Comparison of ENCODE assay signal across 10 mouse cellular contexts in the genomic region with DNA sequence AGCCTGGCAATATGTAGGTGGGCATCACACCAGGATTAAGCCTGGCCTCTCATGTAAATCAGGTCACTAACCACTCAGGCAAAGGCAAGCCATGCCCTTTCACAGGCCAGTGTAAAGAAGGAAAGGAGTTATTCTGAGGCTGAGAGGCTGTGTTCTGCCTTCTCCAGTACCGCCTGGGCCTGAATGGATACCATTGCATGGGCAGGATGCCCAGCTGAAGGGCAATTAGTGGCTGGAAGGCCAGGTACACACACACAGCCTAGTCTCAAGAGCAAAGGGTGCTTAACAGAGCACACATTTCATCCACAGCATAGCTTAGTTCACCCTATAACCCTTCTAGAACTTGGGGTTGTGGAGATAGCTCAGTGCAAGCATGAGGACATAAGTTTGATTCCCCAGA. TPM values are rescaled to one million over a fixed set of nuclear protein-coding genes. Genes with fewer than 3 reads are reported as not detected.
DNase-seq lines count a peak whose midpoint lies in the region; ATAC-seq and TF ChIP-seq lines count a peak whose summit lies in the region.
"Had no signal": no experiment of that assay in that cellular context is flagged by ENCODE, and none has a peak within 500 bp of the region (broad histone marks: within the 10 kb centered on the region; RNA-seq: fewer than 3 reads in every experiment).

No protein-coding gene starts in this region.

- no peak overlapping the region for H3K4me2 ChIP-seq in forebrain, embryonic 14.5 days (ENCODE audit: low read length)

- no peaks in the 10 kb centered on the region for H3K36me3 ChIP-seq in kidney, adult 2 months (ENCODE audit: control insufficient read depth, insufficient read depth, low read length)
- no peaks in the 10 kb centered on the region for H3K36me3 ChIP-seq in macrophage (ENCODE audit: inconsistent target)
- no peaks in the 10 kb centered on the region for H3K36me3 ChIP-seq in forebrain, embryonic 14.5 days (ENCODE audit: control insufficient read depth, insufficient read depth, low read length)

- peak; percentile 89 for DNase-seq in kidney, adult 2 months
- no peak for DNase-seq in kidney, postnatal 4 days
- peak; percentile 44 to 46 for DNase-seq in heart, adult 9 months (ENCODE audit: low spot score in 2 of 2)
- DNase-seq in kidney, postnatal 10 days, result peak; percentile 61
- no peak for DNase-seq in forebrain, embryonic 14.5 days (ENCODE audit: low spot score)
- DNase-seq in right cerebral cortex, postnatal 25 days, result no peak
- DNase-seq: adrenal gland, adult 2 months; cerebellum, adult 11 months had no signal

- 42% methylated on average over 1 of the region's 1 CpGs for WGBS in kidney, adult 2 months
- WGBS in macrophage (ENCODE audit: missing documents), result 89% methylated on average over 1 of the region's 1 CpGs
- WGBS in forebrain, embryonic 14.5 days, result 70% methylated on average over 1 of the region's 1 CpGs

- ATAC-seq in forebrain, embryonic 14.5 days, result no peak
- ATAC-seq: CD4-positive, CD25-positive, alpha-beta regulatory T cell, adult 4 months had no signal

- TF ChIP-seq POLR2A in kidney, adult 2 months (IDR thresholded peaks at IDR 0.05; ENCODE audit: low read depth, low read length), result no peak

- peaks cover 54% of the 10 kb centered on the region for H3K4me1 ChIP-seq in kidney, adult 2 months (ENCODE audit: control insufficient read depth, insufficient read depth, low read length)
- no peaks in the 10 kb centered on the region for H3K4me1 ChIP-seq in forebrain, embryonic 14.5 days (ENCODE audit: control insufficient read depth, insufficient read depth, low read length)

- no peak overlapping the region for H3K9ac ChIP-seq in forebrain, embryonic 14.5 days (ENCODE audit: low read length)

- no peak for TF ChIP-seq CTCF in kidney, adult 2 months (conservative IDR thresholded peaks at IDR 0.05; ENCODE audit: insufficient read depth, insufficient read length, low read depth, low read length)

- H3K79me2 ChIP-seq in macrophage (ENCODE audit: inconsistent target), result peaks cover 100% of the 10 kb centered on the region

- no peaks in the 10 kb centered on the region for H3K9me3 ChIP-seq in forebrain, embryonic 14.5 days (replicated peaks; ENCODE audit: control insufficient read depth, low read length)

- H3K4me3 ChIP-seq in kidney, adult 2 months (ENCODE audit: insufficient read depth, low read depth, low read length), result no peak overlapping the region
- no peak overlapping the region for H3K4me3 ChIP-seq in macrophage (ENCODE audit: inconsistent target)
- H3K4me3 ChIP-seq in forebrain, embryonic 14.5 days (ENCODE audit: low read depth, low read length), result no peak overlapping the region

- H3K27ac ChIP-seq in kidney, adult 2 months (ENCODE audit: insufficient read depth, low read depth, low read length), result peak overlapping the region; percentile 81
- peak overlapping the region; percentile 86 for H3K27ac ChIP-seq in macrophage
- H3K27ac ChIP-seq in forebrain, embryonic 14.5 days (ENCODE audit: low read depth, low read length), result no peak overlapping the region

- no peaks in the 10 kb centered on the region for H3K27me3 ChIP-seq in kidney, adult 2 months (replicated peaks; ENCODE audit: control insufficient read depth, insufficient read depth, low read length)
- no peaks in the 10 kb centered on the region for H3K27me3 ChIP-seq in forebrain, embryonic 14.5 days (replicated peaks; ENCODE audit: control insufficient read depth, insufficient read depth, low read length)

RNA-seq across cellular contexts. Expression of a gene that starts 36.4 kb away (rescaled TPM):
- 126 and 136 TPM in 2 replicates for polyA plus RNA-seq in kidney, adult 2 months (2012; rRNA removed)
- 100 to 1,000 TPM; 101 to 292 (median 211) TPM for total RNA-seq in macrophage (2018; cell fraction: chromatin; rRNA removed)
- total RNA-seq in macrophage (2018; cell fraction: cytosol; rRNA removed), result 100 to 1,000 TPM in 13 of 26 experiments, 10 to 100 TPM in 13; 59.0 to 130 (median 88.9) TPM
- total RNA-seq in macrophage (2018; cell fraction: nucleus; rRNA removed), result 100 to 1,000 TPM in 13 of 26 experiments, 10 to 100 TPM in 13; 54.0 to 213 (median 107) TPM
- polyA plus RNA-seq in macrophage (2018), result 67.9 to 131 TPM (median 89.9 TPM) in 3 replicates
- polyA plus RNA-seq in forebrain, embryonic 14.5 days (2014; fragmentation: Nextera tagmentation; extraction: Ambion mirVana), result 89.6 and 115 TPM in 2 replicates

Comparison
In these comparisons a context has a peak if more than half of its experiments do, and no peak if none do; other contexts are left out.
1. DNase-seq: peak in kidney, adult 2 months (single experiment), heart, adult 9 months (2 of 2) and kidney, postnatal 10 days (single experiment); none in kidney, postnatal 4 days (0 of 2), forebrain, embryonic 14.5 days (single experiment) and right cerebral cortex, postnatal 25 days (single experiment).